Mouse (Mus musculus) spleen, adult 2 months (tissue): ENCODE measurements at regions not wholly inside any gene's neighbourhood (a gene's known extent, or its start where the extent isn't known, plus 50 kb on each side); places are given as distances from the start of the nearest gene placed in this dataset.

Experiments used
- CTCF ChIP-seq: fragments of 200-500 bp; IDR thresholded peaks from 2 replicates; pipeline ENCODE4 v1.5.1; 2011; ENCODE audit warnings: mild to moderate bottlenecking, inconsistent platforms; ENCODE audit not compliant: insufficient read depth, insufficient read length, insufficient replicate concordance; ENCODE audit errors: extremely low read depth
- POLR2A ChIP-seq: fragments of 200-500 bp; IDR thresholded peaks from 2 replicates; pipeline ENCODE4 v1.6.1; 2011; ENCODE audit warnings: low read depth, low read length, inconsistent platforms

- TF ChIP-seq CTCF (no peak), POLR2A (no peak)
Observed at GRCm38 (mm10) chr11:20913042-20913441, 82.2 kb upstream of the Lgalsl start.
